Mouse (Mus musculus) liver (tissue): ENCODE data around the gene Capn3.

ENCODE experiments used
- DNase-seq: peaks from one replicate; pipeline ENCODE4 v3.0.0-alpha.2; 2020; ENCODE audit warnings: mixed read lengths

Gene Capn3

DNA sequence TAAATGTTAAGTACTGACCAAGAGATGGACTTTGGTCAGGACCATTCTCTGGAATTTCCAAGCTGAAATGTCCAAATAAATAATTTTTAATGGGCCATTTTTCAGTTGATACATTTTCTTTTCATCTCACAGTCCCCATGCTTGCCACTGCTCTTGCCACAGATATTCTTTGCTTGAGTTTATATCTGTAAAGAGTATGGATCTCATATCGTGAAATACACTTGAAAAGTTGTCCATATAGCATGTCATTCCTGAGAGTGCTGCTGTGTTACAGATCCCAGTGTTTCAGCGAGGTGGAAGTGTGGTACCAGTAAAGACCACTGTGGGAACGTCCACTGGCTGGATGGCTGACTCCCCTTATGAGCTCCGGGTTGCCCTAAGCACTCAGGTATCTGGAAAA is at the start of gene Capn3:
Capn3 (plus strand) TSS at position 301 of the 400 bp plus-strand sequence.
- DNase-seq, result no peak

DNA sequence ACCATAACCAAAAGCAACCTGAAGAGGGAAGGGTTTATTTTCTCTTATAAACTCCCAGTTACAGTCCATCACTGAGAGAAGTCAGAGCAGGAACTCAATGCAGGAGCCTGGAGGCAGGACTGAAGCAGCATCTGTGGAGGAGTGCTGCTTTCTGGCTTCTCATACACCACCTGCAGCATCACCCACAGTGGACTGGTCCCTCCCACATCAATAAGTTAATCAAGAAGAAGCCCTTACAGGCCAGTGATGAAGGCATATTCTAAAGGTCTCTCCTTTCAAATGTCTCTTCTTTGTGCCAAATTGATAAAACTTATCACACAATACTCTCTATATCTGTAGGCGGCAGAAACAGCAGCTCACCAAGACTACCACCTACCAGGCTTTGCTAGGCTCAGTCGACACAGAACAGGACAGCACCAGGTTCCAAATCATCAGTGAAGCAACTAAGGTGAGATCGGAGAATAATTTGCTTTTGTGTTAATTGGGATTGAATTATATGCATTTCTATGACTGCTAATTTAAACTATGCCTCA is 44.7 kb upstream of the Capn3 start:
- peak; percentile 33 for DNase-seq

GRCm38 (mm10) chr2:120414113-120414512 is 41.7 kb upstream of the Capn3 start:
- DNase-seq, result no peak

- no peak for DNase-seq
Observed at GRCm38 (mm10) chr2:120414738-120415414, 40.9 kb upstream of the Capn3 start.

DNA sequence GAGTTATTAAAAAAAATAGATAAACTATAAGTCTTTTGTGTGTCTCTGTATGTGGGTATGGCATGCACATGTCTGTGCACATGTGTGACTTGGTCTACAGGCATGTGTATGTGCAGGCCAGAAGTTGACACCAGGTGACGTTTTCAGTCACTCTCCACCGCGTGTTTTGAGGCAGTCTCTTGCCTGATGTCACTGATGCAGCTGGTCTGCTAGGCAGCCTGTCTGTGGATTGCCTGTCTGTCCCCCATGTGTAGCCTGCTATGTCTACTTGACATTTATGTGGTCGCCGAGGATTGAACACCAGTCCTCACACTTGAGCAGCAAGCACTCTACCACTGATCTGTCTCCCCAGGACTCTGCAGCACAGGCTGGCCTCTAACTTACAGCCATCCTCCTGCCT is 31.4 kb upstream of the Capn3 start:
- no peak for DNase-seq

DNA sequence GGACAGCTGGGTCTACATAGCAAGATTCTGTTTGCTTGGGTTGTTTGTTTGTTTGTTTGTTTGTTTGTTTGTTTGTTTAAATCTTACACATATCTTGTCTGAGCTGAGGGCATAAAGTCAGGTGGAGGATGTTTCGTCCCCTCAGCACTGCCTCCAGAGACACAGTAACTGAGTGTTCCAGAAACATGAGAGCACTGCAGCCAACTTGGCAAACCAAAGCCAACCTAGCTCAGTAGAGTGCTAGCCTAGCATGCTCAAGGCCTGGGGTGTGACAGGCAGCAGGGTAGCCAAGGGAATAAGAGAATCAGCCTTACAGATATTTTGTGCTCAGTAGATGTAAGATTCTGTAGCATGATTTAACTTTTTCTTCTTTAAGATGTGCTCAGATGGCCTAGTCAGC is 11.3 kb upstream of the Capn3 start:
- no peak for DNase-seq

GRCm38 (mm10) chr2:120446373-120446772 is 9.4 kb upstream of the Capn3 start:
- DNase-seq, result peak; percentile 74

DNA sequence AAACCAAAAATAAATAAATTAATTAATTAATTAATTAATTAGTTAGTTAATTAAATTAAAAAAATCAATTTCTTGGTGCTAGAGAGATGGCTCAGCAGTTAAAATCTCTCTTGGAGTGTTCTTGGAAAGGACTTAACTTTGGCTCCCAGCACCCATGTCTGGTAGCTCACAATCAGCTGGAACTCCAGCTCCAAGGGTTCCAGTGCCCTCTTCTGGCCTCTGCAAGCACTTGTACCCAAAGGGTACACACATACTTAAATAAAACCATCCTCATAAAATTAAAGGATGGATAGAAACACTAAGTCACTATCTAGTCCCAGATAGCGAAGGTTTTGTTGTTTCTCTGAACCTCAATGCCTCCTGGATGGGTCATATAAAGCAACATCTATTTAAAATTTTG is 8.5 kb upstream of the Capn3 start:
- DNase-seq, result peak; percentile 23

GRCm38 (mm10) chr2:120450724-120451123 is 5.1 kb upstream of the Capn3 start:
- DNase-seq, result no peak

- no peak for DNase-seq
Observed at GRCm38 (mm10) chr2:120452600-120452999, 3.2 kb upstream of the Capn3 start.

GRCm38 (mm10) chr2:120454987-120455386 is 832 bp upstream of the Capn3 start:
- no peak for DNase-seq

GRCm38 (mm10) chr2:120460216-120460615 is 4.4 kb downstream of the Capn3 start:
- DNase-seq, result no peak

GRCm38 (mm10) chr2:120463328-120463727 is 7.5 kb downstream of the Capn3 start:
- DNase-seq, result no peak

DNA sequence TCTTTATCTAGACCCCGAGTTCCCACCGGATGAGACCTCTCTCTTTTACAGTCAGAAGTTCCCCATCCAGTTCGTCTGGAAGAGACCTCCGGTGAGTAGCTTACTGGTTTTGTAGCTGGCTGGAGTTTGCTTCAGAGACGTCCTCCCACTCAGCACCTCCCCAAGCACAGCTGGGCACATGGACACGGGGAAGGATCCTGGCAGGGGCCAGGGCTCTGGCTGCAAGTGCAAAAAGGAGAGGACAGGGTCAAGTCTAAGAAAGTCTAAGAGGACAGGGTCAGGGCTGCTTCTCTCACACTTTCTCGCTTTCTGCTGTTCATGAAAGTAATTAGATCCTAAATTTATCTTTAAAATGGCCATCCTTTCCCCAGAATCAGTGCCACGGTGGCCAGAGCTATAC is 8.3 kb downstream of the Capn3 start:
- no peak for DNase-seq

- DNase-seq, result no peak
Observed at GRCm38 (mm10) chr2:120464732-120465396, 9.0 kb downstream of the Capn3 start.

DNA sequence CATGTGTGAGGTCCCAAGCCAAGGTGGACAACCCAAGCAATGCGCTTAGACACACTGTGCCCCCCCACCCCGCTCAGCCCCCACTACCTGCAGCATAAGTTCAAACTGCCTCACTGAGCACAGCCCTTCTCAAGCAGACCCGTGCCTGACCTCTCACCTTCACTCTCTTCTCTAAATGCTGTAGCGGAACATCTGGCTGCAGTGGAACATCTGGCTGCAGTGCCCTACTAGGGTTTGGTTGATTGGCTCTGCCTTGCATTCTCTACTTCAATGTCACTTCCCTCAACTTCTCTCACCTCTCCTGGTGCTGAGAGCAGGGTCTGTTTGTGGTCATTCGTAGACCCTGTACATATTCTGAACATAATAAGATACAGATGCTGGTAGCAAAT is 9.6 kb downstream of the Capn3 start:
- no peak for DNase-seq

GRCm38 (mm10) chr2:120468011-120468410 is 12.2 kb downstream of the Capn3 start:
- no peak for DNase-seq

DNA sequence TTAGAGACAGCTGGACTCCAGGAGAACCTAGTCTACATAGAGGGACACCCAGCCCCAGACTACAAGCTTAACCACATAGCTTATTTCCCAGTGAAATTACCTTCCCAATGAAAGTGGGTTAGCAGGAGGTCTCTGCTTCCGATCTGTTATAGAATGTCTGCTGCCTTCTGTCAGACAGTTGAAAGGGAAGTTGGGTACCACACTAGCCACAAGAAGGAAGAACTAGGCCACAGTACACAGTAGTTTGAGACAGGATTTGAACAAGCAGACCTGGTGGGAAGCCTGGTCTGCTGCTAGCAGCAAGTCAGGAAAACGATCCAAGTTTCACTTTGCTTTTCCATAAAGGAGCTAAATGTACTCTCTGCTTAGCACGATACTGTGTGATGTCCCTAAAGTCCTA is 13.4 kb downstream of the Capn3 start:
- DNase-seq, result no peak

- DNase-seq, result no peak
Observed at GRCm38 (mm10) chr2:120469715-120470114, 13.9 kb downstream of the Capn3 start.

DNA sequence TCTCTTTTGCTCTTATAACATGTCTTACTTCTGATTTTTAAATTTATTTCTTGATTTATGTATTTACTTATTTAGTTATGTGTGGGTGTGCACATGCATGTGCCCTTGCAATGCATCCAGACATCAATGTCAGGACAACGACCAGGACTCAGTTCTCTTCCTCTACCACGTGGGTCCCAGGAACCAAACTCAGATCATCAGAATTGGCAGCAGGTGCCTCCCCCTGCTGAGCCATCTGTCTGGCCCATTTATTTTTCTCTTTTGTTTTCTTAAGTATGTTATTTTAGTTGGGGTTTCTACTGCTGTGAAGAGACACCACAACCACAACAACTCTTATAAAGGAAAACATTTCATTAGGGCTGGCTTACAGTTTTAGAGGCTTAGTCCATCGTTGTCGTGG is 15.0 kb downstream of the Capn3 start:
- DNase-seq, result no peak

DNA sequence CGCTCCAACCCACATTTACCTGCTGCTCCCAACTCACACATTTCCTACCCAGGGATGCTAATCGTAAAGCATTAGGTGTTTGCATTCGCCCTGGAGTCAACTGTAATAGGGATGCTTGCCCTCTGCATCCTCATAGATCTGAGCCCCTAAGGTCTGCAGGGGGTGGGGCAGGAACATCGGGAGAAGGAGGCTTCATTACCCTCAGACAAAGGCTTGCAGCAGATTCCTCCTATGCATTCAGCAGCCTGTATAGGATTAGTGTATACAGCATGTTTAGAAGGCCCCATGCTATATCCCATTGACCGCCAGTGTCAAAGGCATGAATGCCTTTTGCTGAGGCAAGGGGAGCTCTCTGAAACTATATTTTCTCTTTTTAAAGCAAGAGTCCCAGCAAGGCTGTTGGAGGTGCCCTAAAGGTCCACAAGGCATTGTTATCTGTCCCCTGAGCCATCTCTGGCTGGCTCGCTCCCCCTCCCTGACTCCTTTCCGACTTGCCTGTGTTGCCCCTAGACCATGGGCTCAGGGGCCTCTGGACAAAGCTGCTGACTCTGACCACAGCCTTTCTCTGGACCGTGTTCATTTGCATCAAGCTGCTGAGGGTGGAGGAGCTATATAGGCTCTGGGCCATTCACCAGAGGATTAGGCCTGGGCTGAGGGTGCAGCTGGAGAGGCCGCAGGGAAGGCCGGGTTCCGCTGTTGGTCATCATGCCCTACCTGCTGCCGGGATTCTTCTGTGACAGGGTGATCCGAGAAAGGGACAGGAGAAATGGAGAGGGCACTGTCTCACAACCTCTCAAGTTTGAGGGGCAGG is 20.7 kb downstream of the Capn3 start:
- no peak for DNase-seq

- peak; percentile 77 for DNase-seq
Observed at GRCm38 (mm10) chr2:120478600-120478999, 22.8 kb downstream of the Capn3 start.

GRCm38 (mm10) chr2:120481921-120482320 is 26.1 kb downstream of the Capn3 start:
- DNase-seq, result no peak
